Mouse (Mus musculus) lung, embryonic 14.5 days (tissue): ENCODE measurements at regions not wholly inside any gene's neighbourhood (a gene's known extent, or its start where the extent isn't known, plus 50 kb on each side); places are given as distances from the start of the nearest gene placed in this dataset.

Experiments
- ATAC-seq: fragments of 200-750 bp; cut with Nextera tagmentation; 2 replicates; pipeline ENCODE4 v1.8.0; 2017; ENCODE audit warnings: mild to moderate bottlenecking, moderate TSS enrichment, moderate library complexity; ENCODE audit not compliant: insufficient read depth
- DNase-seq: peaks from one replicate; pipeline ENCODE4 v3.0.0-alpha.2; 2015
- H3K27ac ChIP-seq: fragments of 300-500 bp; sonication (generic); 2 replicates; pipeline ENCODE4 v1.5.1; 2014; ENCODE audit warnings: low read depth, mild to moderate bottlenecking, moderate library complexity
- H3K27me3 ChIP-seq: fragments of 300-500 bp; sonication (generic); 2 replicates; pipeline ENCODE4 v1.6.1; 2014; ENCODE audit warnings: low read length, control low read depth; ENCODE audit not compliant: insufficient read depth
- H3K36me3 ChIP-seq: fragments of 300-500 bp; sonication (generic); 2 replicates; pipeline ENCODE4 v1.6.1; 2014; ENCODE audit warnings: control low read depth; ENCODE audit not compliant: insufficient read depth
- H3K4me1 ChIP-seq: fragments of 300-500 bp; sonication (generic); 2 replicates; pipeline ENCODE4 v1.6.1; 2014; ENCODE audit warnings: antibody characterized with exemption, control low read depth; ENCODE audit not compliant: insufficient read depth
- H3K4me2 ChIP-seq: fragments of 300-500 bp; sonication (generic); 2 replicates; pipeline ENCODE4 v1.6.1; 2014; ENCODE audit warnings: mild to moderate bottlenecking
- H3K4me3 ChIP-seq: fragments of 300-500 bp; sonication (generic); 2 replicates; pipeline ENCODE4 v1.5.1; 2014; ENCODE audit warnings: low read depth, low read length
- H3K9ac ChIP-seq: fragments of 300-500 bp; sonication (generic); 2 replicates; pipeline ENCODE4 v1.6.1; 2014
- H3K9me3 ChIP-seq: fragments of 300-500 bp; sonication (generic); 2 replicates; pipeline ENCODE4 v1.6.1; 2016; ENCODE audit warnings: low read depth, low read length, control low read depth
- CTCF ChIP-seq: IDR thresholded peaks from 2 replicates; pipeline ENCODE4 v1.5.1; 2016; ENCODE audit warnings: antibody characterized with exemption, low read depth
- WGBS: fragments of 180-500 bp; shearing (Covaris S2); extraction: QIAGEN DNeasy Blood & Tissue Kit; methylation state at CpG from one replicate; pipeline ENCODE4 v1.1.7; 2014; 5-methylcytosine and 5-hydroxymethylcytosine counted together

- Histone ChIP-seq H3K4me2 (no peak overlapping the region), H3K27ac (no peak overlapping the region), H3K4me3 (no peak overlapping the region), H3K9me3 (no peaks in the 10 kb centered on the region), H3K36me3 (no peaks in the 10 kb centered on the region), H3K27me3 (no peaks in the 10 kb centered on the region), H3K4me1 (no peaks in the 10 kb centered on the region), H3K9ac (no peak overlapping the region)
- ATAC-seq (no peak), DNase-seq (no peak)
- WGBS, result 83% methylated on average over 8 of the region's 8 CpGs
- no peak for TF ChIP-seq CTCF
Observed at GRCm38 (mm10) chr6:13523463-13524202, 84.3 kb downstream of the Tmem168 start.

GRCm38 (mm10) chr6:13514126-13514525 lies 93.8 kb downstream of the Tmem168 start:
- ATAC-seq (no peak), DNase-seq (no peak)
- WGBS, result 67% methylated on average over 3 of the region's 3 CpGs
- H3K9ac ChIP-seq, result no peak overlapping the region
- H3K9me3 ChIP-seq, result no peaks in the 10 kb centered on the region
- no peak overlapping the region for H3K27ac ChIP-seq
- H3K27me3 ChIP-seq, result no peaks in the 10 kb centered on the region
- no peaks in the 10 kb centered on the region for H3K4me1 ChIP-seq
- no peaks in the 10 kb centered on the region for H3K36me3 ChIP-seq
- no peak overlapping the region for H3K4me2 ChIP-seq
- TF ChIP-seq CTCF, result no peak
- H3K4me3 ChIP-seq, result no peak overlapping the region

DNA sequence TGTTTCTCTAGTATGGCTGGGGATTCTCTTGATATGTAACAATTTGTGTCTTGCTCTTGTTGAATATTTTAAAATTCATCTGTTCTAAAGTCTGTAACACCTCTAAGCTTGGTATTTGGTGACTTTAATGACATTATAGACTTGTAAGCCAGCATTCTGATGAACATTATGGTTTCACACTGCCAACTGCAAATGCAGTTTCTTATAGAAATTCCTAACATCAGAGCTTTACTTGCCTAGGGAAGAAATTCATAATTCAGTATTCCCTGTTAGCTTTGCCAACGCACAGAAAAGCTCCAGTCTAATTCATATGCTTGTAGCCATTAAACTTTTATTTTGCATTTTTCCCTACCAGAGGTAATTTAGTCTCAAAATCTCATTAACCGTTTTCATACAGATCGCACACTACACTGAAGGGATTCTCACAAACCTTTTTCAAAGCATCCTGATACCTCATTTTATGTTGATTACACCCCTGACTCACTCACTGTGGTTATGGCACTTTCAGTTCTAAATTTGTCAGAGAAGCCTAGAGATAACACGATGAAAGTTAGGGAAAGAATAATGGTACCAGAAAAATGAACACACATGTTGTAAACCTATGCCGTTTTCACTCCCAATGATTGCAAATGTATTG lies 131.3 kb downstream of the Tmem168 start:
- no peak for ATAC-seq
- 86% methylated on average over 5 of the region's 5 CpGs for WGBS
- H3K9ac ChIP-seq, result no peak overlapping the region
- no peak overlapping the region for H3K4me3 ChIP-seq
- H3K27ac ChIP-seq, result no peak overlapping the region
- no peak overlapping the region for H3K4me2 ChIP-seq
- H3K27me3 ChIP-seq, result no peaks in the 10 kb centered on the region
- no peaks in the 10 kb centered on the region for H3K4me1 ChIP-seq
- no peak for TF ChIP-seq CTCF
- DNase-seq, result no peak
- H3K9me3 ChIP-seq, result no peaks in the 10 kb centered on the region
- no peaks in the 10 kb centered on the region for H3K36me3 ChIP-seq

GRCm38 (mm10) chr6:13449160-13449787 lies 158.6 kb downstream of the Tmem168 start:
- Histone ChIP-seq H3K4me3 (no peak overlapping the region), H3K4me2 (no peak overlapping the region), H3K9me3 (peaks cover 3% of the 10 kb centered on the region; the same call in 1 of the 2 replicates), H3K9ac (no peak overlapping the region), H3K27ac (no peak overlapping the region), H3K36me3 (no peaks in the 10 kb centered on the region), H3K27me3 (no peaks in the 10 kb centered on the region), H3K4me1 (no peaks in the 10 kb centered on the region)
- WGBS, result 69% methylated on average over 3 of the region's 3 CpGs
- ATAC-seq (no peak), DNase-seq (no peak)
- TF ChIP-seq CTCF, result no peak

- Histone ChIP-seq H3K27ac (no peak overlapping the region), H3K9ac (no peak overlapping the region), H3K9me3 (no peaks in the 10 kb centered on the region)
Observed at GRCm38 (mm10) chr6:13413768-13414167, 189.0 kb upstream of the Vwde start.

DNA sequence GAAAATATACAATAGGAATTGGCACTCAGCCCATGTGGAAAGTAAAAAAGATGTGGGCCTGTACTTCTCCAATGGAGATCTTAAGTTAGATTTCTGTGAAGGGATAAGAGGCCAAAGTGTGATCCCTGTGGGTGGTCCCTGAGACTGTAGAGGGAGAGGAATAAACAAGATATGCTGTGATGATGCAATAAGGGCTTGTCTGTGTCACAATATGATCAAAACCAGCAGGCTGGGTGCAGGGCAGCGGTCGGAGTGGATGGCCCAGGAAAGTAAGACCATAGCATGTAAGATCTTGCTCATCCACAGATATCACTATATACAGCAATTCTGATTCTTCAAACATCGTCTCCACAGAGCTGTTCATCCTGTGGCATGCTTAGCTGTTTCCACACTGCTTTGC lies 188.3 kb upstream of the Vwde start:
- Histone ChIP-seq H3K4me2 (no peak overlapping the region), H3K4me1 (no peaks in the 10 kb centered on the region), H3K27ac (no peak overlapping the region), H3K9me3 (no peaks in the 10 kb centered on the region), H3K4me3 (no peak overlapping the region), H3K27me3 (no peaks in the 10 kb centered on the region), H3K36me3 (no peaks in the 10 kb centered on the region), H3K9ac (no peak overlapping the region)
- WGBS, result 60% methylated on average over 3 of the region's 3 CpGs
- TF ChIP-seq CTCF, result no peak
- ATAC-seq (peak; percentile 69), DNase-seq (peak; percentile 47)

More at GRCm38 (mm10) chr6:13413768-13414167, 189.0 kb upstream of the Vwde start:
- Histone ChIP-seq H3K4me2 (no peak overlapping the region), H3K4me1 (no peaks in the 10 kb centered on the region), H3K27me3 (no peaks in the 10 kb centered on the region), H3K4me3 (no peak overlapping the region), H3K36me3 (no peaks in the 10 kb centered on the region)
- DNase-seq (peak; percentile 32), ATAC-seq (no peak)
- TF ChIP-seq CTCF, result peak; percentile 48; the same call in 1 of the 2 replicates

DNA sequence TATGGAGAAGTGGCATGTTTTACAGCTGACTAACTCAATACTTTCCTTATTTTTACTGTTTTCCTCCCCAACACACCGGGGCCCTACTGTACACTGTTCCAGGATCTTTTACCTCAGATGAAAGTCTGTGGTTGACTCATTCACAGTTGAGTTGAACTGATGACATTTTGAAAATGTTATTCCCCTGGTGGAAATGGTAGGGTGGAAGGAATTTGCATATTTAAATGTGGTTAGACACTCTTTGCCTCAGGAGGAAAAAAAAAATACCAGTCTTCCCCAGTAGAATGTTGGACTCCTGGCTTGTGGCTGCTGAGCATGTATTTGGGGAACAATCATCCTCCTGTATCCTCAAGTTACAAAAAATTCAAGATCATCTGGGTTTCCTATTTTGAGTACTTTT lies 159.7 kb upstream of the Vwde start:
- H3K9ac ChIP-seq, result no peak overlapping the region
- 88% methylated on average over 1 of the region's 1 CpGs for WGBS
- H3K9me3 ChIP-seq, result no peaks in the 10 kb centered on the region
- ATAC-seq (no peak), DNase-seq (no peak)
- no peak for TF ChIP-seq CTCF
- H3K4me3 ChIP-seq, result no peak overlapping the region
- H3K27me3 ChIP-seq, result no peaks in the 10 kb centered on the region
- H3K4me2 ChIP-seq, result no peak overlapping the region
- no peaks in the 10 kb centered on the region for H3K4me1 ChIP-seq
- H3K27ac ChIP-seq, result no peak overlapping the region
- no peaks in the 10 kb centered on the region for H3K36me3 ChIP-seq
